Mouse (Mus musculus): ENCODE measurements around the gene Nktr. TPM values are rescaled to one million over a fixed set of nuclear protein-coding genes. Genes with fewer than 3 reads are reported as not detected.

Gene Nktr
- polyA plus RNA-seq, 1 experiment from 2014 or later, result 74.2 TPM

- no peak overlapping the region for H3K4me3 ChIP-seq (ENCODE audit: low read depth, low read length)
- H3K27me3 ChIP-seq (ENCODE audit: insufficient read depth, low read length), result peaks cover 30% of the 10 kb centered on the region
- H3K4me2 ChIP-seq, result no peak overlapping the region
- H3K36me3 ChIP-seq (ENCODE audit: insufficient read depth), result no peaks in the 10 kb centered on the region
- DNase-seq (no peak), ATAC-seq (ENCODE audit: insufficient read depth) (no peak)
- H3K9me3 ChIP-seq (ENCODE audit: low read depth, low read length), result no peaks in the 10 kb centered on the region
- no peak for TF ChIP-seq CTCF (IDR thresholded peaks at IDR 0.05; ENCODE audit: low read depth)
- no peak overlapping the region for H3K9ac ChIP-seq
- no peak overlapping the region for H3K27ac ChIP-seq (ENCODE audit: low read depth)
- 0 out of 2 replicates have a peak, but pooled peaks cover 5% of the 10 kb centered on the region for H3K4me1 ChIP-seq (ENCODE audit: insufficient read depth)
- 79% methylated on average over 10 of the region's 10 CpGs for WGBS
Measured at GRCm38 (mm10) chr9:121775951-121776350, 57.0 kb downstream of the Nktr start.

- no peaks in the 10 kb centered on the region for H3K36me3 ChIP-seq (ENCODE audit: insufficient read depth)
- no peak overlapping the region for H3K9ac ChIP-seq
- H3K4me3 ChIP-seq (ENCODE audit: low read depth, low read length), result no peak overlapping the region
- no peak for TF ChIP-seq CTCF (IDR thresholded peaks at IDR 0.05; ENCODE audit: low read depth)
- H3K4me1 ChIP-seq (ENCODE audit: insufficient read depth), result 0 out of 2 replicates have a peak, but pooled peaks cover 5% of the 10 kb centered on the region
- no peak for DNase-seq
- H3K9me3 ChIP-seq (ENCODE audit: low read depth, low read length), result no peaks in the 10 kb centered on the region
- WGBS, result 73% methylated on average over 7 of the region's 7 CpGs
- H3K27ac ChIP-seq (ENCODE audit: low read depth), result no peak overlapping the region
- no peak overlapping the region for H3K4me2 ChIP-seq
- H3K27me3 ChIP-seq (ENCODE audit: insufficient read depth, low read length), result peaks cover 30% of the 10 kb centered on the region
- ATAC-seq (ENCODE audit: insufficient read depth), result no peak
Measured at GRCm38 (mm10) chr9:121776511-121776910, 57.5 kb downstream of the Nktr start.

- peak; percentile 61; the same call in 1 of the 2 replicates for ATAC-seq (ENCODE audit: insufficient read depth)
- Histone ChIP-seq H3K36me3 (ENCODE audit: insufficient read depth) (no peaks in the 10 kb centered on the region), H3K4me1 (ENCODE audit: insufficient read depth) (0 out of 2 replicates have a peak, but pooled peaks cover 5% of the 10 kb centered on the region), H3K4me3 (ENCODE audit: low read depth, low read length) (peak within 1 kb of the TSS; percentile 31), H3K27me3 (ENCODE audit: insufficient read depth, low read length) (peaks cover 30% of the 10 kb centered on the region), H3K9ac (no peak within 1 kb of the TSS; the same call in 1 of the 2 replicates), H3K27ac (ENCODE audit: low read depth) (no peak within 1 kb of the TSS), H3K9me3 (ENCODE audit: low read depth, low read length) (no peaks in the 10 kb centered on the region), H3K4me2 (peak within 1 kb of the TSS; percentile 67)
- no peak for TF ChIP-seq CTCF (IDR thresholded peaks at IDR 0.05; ENCODE audit: low read depth)
- no peak for DNase-seq
- WGBS, result 14% methylated on average over 30 of the region's 30 CpGs
Measured at GRCm38 (mm10) chr9:121777484-121778065, 58.6 kb downstream of the Nktr start, which contains the start of gene Klhl40. Klhl40 (plus strand) TSS chr9:121777607.

- H3K36me3 ChIP-seq (ENCODE audit: insufficient read depth), result no peaks in the 10 kb centered on the region
- WGBS, result 9% methylated on average over 54 of the region's 54 CpGs
- no peak overlapping the region; the same call in 1 of the 2 replicates for H3K9ac ChIP-seq
- TF ChIP-seq CTCF (IDR thresholded peaks at IDR 0.05; ENCODE audit: low read depth), result peak; percentile 16; the same call in 1 of the 2 replicates
- peaks cover 30% of the 10 kb centered on the region for H3K27me3 ChIP-seq (ENCODE audit: insufficient read depth, low read length)
- peak overlapping the region; percentile 31 for H3K4me3 ChIP-seq (ENCODE audit: low read depth, low read length)
- no peaks in the 10 kb centered on the region for H3K9me3 ChIP-seq (ENCODE audit: low read depth, low read length)
- ATAC-seq (ENCODE audit: insufficient read depth) (peak; percentile 56; the same call in 1 of the 2 replicates), DNase-seq (peak; percentile 80)
- H3K27ac ChIP-seq (ENCODE audit: low read depth), result no peak overlapping the region
- H3K4me1 ChIP-seq (ENCODE audit: insufficient read depth), result 0 out of 2 replicates have a peak, but pooled peaks cover 5% of the 10 kb centered on the region
- peak overlapping the region; percentile 67 for H3K4me2 ChIP-seq
Measured at GRCm38 (mm10) chr9:121778066-121778624, 59.2 kb downstream of the Nktr start.

GRCm38 (mm10) chr9:121784801-121785200, 65.8 kb downstream of the Nktr start:
- H3K27ac ChIP-seq (ENCODE audit: low read depth), result no peak overlapping the region
- no peaks in the 10 kb centered on the region for H3K4me1 ChIP-seq (ENCODE audit: insufficient read depth)
- no peak overlapping the region for H3K4me2 ChIP-seq
- WGBS, result 80% methylated on average over 12 of the region's 12 CpGs
- ATAC-seq (ENCODE audit: insufficient read depth), result no peak
- H3K9me3 ChIP-seq (ENCODE audit: low read depth, low read length), result no peaks in the 10 kb centered on the region
- TF ChIP-seq CTCF (IDR thresholded peaks at IDR 0.05; ENCODE audit: low read depth), result no peak
- H3K9ac ChIP-seq, result no peak overlapping the region
- no peaks in the 10 kb centered on the region; the same call in 1 of the 2 replicates for H3K27me3 ChIP-seq (ENCODE audit: insufficient read depth, low read length)
- DNase-seq, result no peak
- H3K4me3 ChIP-seq (ENCODE audit: low read depth, low read length), result no peak overlapping the region
- no peaks in the 10 kb centered on the region for H3K36me3 ChIP-seq (ENCODE audit: insufficient read depth)

- Histone ChIP-seq H3K27ac (ENCODE audit: low read depth) (no peak overlapping the region), H3K4me2 (no peak overlapping the region), H3K4me1 (ENCODE audit: insufficient read depth) (no peaks in the 10 kb centered on the region), H3K27me3 (ENCODE audit: insufficient read depth, low read length) (no peaks in the 10 kb centered on the region; the same call in 1 of the 2 replicates), H3K36me3 (ENCODE audit: insufficient read depth) (no peaks in the 10 kb centered on the region), H3K9ac (no peak overlapping the region), H3K9me3 (ENCODE audit: low read depth, low read length) (no peaks in the 10 kb centered on the region), H3K4me3 (ENCODE audit: low read depth, low read length) (no peak overlapping the region)
- DNase-seq (no peak), ATAC-seq (ENCODE audit: insufficient read depth) (no peak)
- 72% methylated on average over 8 of the region's 8 CpGs for WGBS
- TF ChIP-seq CTCF (IDR thresholded peaks at IDR 0.05; ENCODE audit: low read depth), result no peak
Measured at GRCm38 (mm10) chr9:121785261-121785660, 66.3 kb downstream of the Nktr start.

GRCm38 (mm10) chr9:121786359-121786758, 67.4 kb downstream of the Nktr start:
- no peak for DNase-seq
- WGBS, result 64% methylated on average over 2 of the region's 2 CpGs
- no peak overlapping the region for H3K9ac ChIP-seq
- no peak overlapping the region for H3K4me3 ChIP-seq (ENCODE audit: low read depth, low read length)
- no peaks in the 10 kb centered on the region for H3K36me3 ChIP-seq (ENCODE audit: insufficient read depth)
- no peaks in the 10 kb centered on the region for H3K4me1 ChIP-seq (ENCODE audit: insufficient read depth)
- ATAC-seq (ENCODE audit: insufficient read depth), result no peak
- no peak overlapping the region for H3K4me2 ChIP-seq
- no peak overlapping the region for H3K27ac ChIP-seq (ENCODE audit: low read depth)
- no peaks in the 10 kb centered on the region for H3K27me3 ChIP-seq (ENCODE audit: insufficient read depth, low read length)
- TF ChIP-seq CTCF (IDR thresholded peaks at IDR 0.05; ENCODE audit: low read depth), result no peak
- H3K9me3 ChIP-seq (ENCODE audit: low read depth, low read length), result no peaks in the 10 kb centered on the region

All from lung, embryonic 14.5 days (tissue).